Mouse (Mus musculus): ENCODE data around the gene Cpe.

DNA sequence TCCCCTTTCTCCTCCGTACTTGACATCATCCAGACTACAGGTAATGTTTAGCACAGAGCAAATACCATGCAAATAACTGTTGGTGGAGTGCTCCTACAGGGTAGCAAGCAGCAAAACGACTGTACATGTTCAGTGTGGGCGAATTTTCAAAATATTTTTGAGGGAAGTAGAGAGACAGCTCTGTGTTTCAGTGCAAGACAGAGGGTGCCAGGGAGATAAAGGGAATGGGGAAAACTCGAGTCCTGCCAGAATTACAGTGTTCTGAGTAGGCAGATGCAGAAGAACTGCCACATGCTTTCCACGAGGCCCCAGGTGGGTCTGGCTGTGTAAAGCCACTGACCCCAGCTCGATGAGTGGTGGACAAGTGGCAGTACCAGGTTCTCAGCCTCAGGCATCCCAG, 64.8 kb downstream of the Cpe start:
- TF ChIP-seq GATA1 (IDR thresholded peaks at IDR 0.05; ENCODE audit: low read length), result no peak
- TF ChIP-seq TAL1 (IDR thresholded peaks at IDR 0.05; ENCODE audit: low read length), result no peak

All from erythroblast, embryonic 14.5 days (primary cell).